Mouse (Mus musculus): ENCODE measurements around the gene Veph1.
"Not testable (repeated sequence)": the region's sequence is repeated elsewhere in the genome, so short reads cannot be mapped to it uniquely, and the experiment has no call there.

The Veph1 gene

GRCm38 (mm10) chr3:66296545-66296944 is at the start of gene Veph1:
TSS of gene Veph1 (minus strand) at chr3:66296837.
- DNase-seq = no peak

- no peak for DNase-seq
Observed at GRCm38 (mm10) chr3:66340742-66341141, 44.1 kb upstream of the Veph1 start.

GRCm38 (mm10) chr3:66332401-66332729 is 35.7 kb upstream of the Veph1 start:
- DNase-seq = no peak

- DNase-seq = no peak
Observed at GRCm38 (mm10) chr3:66331592-66332400, 35.2 kb upstream of the Veph1 start.

GRCm38 (mm10) chr3:66330896-66331579 is 34.4 kb upstream of the Veph1 start:
- DNase-seq = no peak

- no peak for DNase-seq
Observed at GRCm38 (mm10) chr3:66325962-66326834, 29.6 kb upstream of the Veph1 start.

GRCm38 (mm10) chr3:66325486-66325951 is 28.9 kb upstream of the Veph1 start:
- no peak for DNase-seq

- DNase-seq = no peak
Observed at GRCm38 (mm10) chr3:66314793-66315715, 18.4 kb upstream of the Veph1 start.

GRCm38 (mm10) chr3:66310586-66310985 is 13.9 kb upstream of the Veph1 start:
- no peak for DNase-seq

- no peak for DNase-seq
Observed at GRCm38 (mm10) chr3:66309531-66309930, 12.9 kb upstream of the Veph1 start.

- DNase-seq = no peak
Observed at GRCm38 (mm10) chr3:66295236-66295635, 1.4 kb downstream of the Veph1 start.

- no peak for DNase-seq
Observed at GRCm38 (mm10) chr3:66294729-66295128, 1.9 kb downstream of the Veph1 start.

GRCm38 (mm10) chr3:66292356-66292946 is 4.2 kb downstream of the Veph1 start:
- no peak for DNase-seq

- no peak for DNase-seq
Observed at GRCm38 (mm10) chr3:66263270-66263669, 33.4 kb downstream of the Veph1 start.

GRCm38 (mm10) chr3:66262319-66262718 is 34.3 kb downstream of the Veph1 start:
- no peak for DNase-seq

- DNase-seq = no peak
Observed at GRCm38 (mm10) chr3:66254504-66255105, 42.0 kb downstream of the Veph1 start.

- no peak for DNase-seq
Observed at GRCm38 (mm10) chr3:66251842-66252241, 44.8 kb downstream of the Veph1 start.

GRCm38 (mm10) chr3:66240476-66240875 is 56.2 kb downstream of the Veph1 start:
- no peak for DNase-seq

GRCm38 (mm10) chr3:66236234-66236871 is 60.3 kb downstream of the Veph1 start:
- DNase-seq = not testable (repeated sequence)

GRCm38 (mm10) chr3:66224931-66225537 is 71.6 kb downstream of the Veph1 start:
- no peak for DNase-seq
